Mouse (Mus musculus) kidney, postnatal 0 days (tissue): Measurements from ENCODE around the gene Ufsp2. TPM values are rescaled to one million over a fixed set of nuclear protein-coding genes. Genes with fewer than 3 reads are reported as not detected.

Experiments used
- ATAC-seq: fragments of 200-750 bp; cut with Nextera tagmentation; replicated peaks from 2 replicates; pipeline ENCODE4 v1.8.0; 2017; ENCODE audit warnings: low read depth, moderate number of reproducible peaks, moderate TSS enrichment, moderate library complexity; ENCODE audit not compliant: low FRiP score
- DNase-seq: peaks from one replicate; pipeline ENCODE4 v3.0.0-alpha.2; 2016; ENCODE audit warnings: low spot score
- H3K27ac ChIP-seq: fragments of 300-500 bp; sonication (generic); 2 replicates; pipeline ENCODE4 v1.5.1; 2014; ENCODE audit warnings: mild to moderate bottlenecking
- H3K27me3 ChIP-seq: fragments of 300-500 bp; sonication (generic); 2 replicates; pipeline ENCODE4 v1.6.1; 2014; ENCODE audit warnings: low read length, mixed read lengths; ENCODE audit not compliant: insufficient read depth
- H3K36me3 ChIP-seq: fragments of 300-500 bp; sonication (generic); 2 replicates; pipeline ENCODE4 v1.6.1; 2014; ENCODE audit warnings: low read length, mixed read lengths; ENCODE audit not compliant: insufficient read depth
- H3K4me1 ChIP-seq: fragments of 300-500 bp; sonication (generic); replicated peaks from 2 replicates; pipeline ENCODE4 v1.6.1; 2014; ENCODE audit warnings: antibody characterized with exemption, low read length, mixed read lengths; ENCODE audit not compliant: insufficient read depth
- H3K4me2 ChIP-seq: fragments of 300-500 bp; sonication (generic); 2 replicates; pipeline ENCODE4 v1.6.1; 2014; ENCODE audit warnings: mild to moderate bottlenecking, low read length, moderate library complexity, mixed read lengths
- H3K4me3 ChIP-seq: fragments of 300-500 bp; sonication (generic); replicated peaks from 2 replicates; pipeline ENCODE4 v1.5.1; 2014; ENCODE audit warnings: low read depth, low read length
- H3K9ac ChIP-seq: fragments of 300-500 bp; sonication (generic); 2 replicates; pipeline ENCODE4 v1.6.1; 2014; ENCODE audit warnings: low read depth, low read length
- H3K9me3 ChIP-seq: fragments of 300-500 bp; sonication (generic); replicated peaks from 2 replicates; pipeline ENCODE4 v1.6.1; 2016; ENCODE audit warnings: low read length, inconsistent platforms, mixed read lengths
- CTCF ChIP-seq: IDR thresholded peaks from 2 replicates; pipeline ENCODE4 v1.5.1; 2016; ENCODE audit warnings: antibody characterized with exemption, low read depth, mild to moderate bottlenecking, moderate library complexity
- WGBS: fragments of 180-500 bp; shearing (Covaris S2); extraction: QIAGEN DNeasy Blood & Tissue Kit; methylation state at CpG from one replicate; pipeline ENCODE4 v1.1.7; 2014; 5-methylcytosine and 5-hydroxymethylcytosine counted together
- polyA plus RNA-seq: library from polyadenylated mRNA; unstranded; fragments of >200 nt; fragmentation: Nextera tagmentation; extraction: Ambion mirVana; gene quantifications from 2 replicates; pipeline ENCODE4 v1.2.1, GENCODE M21; 2015

Gene Ufsp2
- polyA plus RNA-seq, 1 experiment from 2014 or later, result 84.2 TPM

DNA sequence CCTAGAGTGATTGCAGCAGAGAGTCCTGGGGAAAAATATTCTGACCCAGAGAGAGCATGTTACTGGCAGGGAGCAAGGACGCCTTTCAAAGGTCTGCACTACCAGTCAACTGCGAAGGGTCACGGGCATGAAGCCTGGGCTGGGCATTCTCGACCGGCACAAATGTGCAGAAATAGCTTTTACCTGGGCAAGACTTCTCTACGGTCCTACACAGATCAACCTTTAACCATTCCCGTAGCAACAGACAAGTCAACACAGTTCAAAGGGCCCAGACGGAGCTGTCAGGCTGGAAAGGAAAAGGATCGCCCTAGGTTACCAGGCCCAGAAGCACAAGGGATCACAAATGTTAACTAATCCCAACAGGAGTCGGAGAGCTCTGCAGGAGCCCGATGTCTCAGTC lies 60.9 kb downstream of the Ufsp2 start:
- peak; percentile 14 for DNase-seq
- Histone ChIP-seq H3K4me2 (no peak overlapping the region), H3K9me3 (no peaks in the 10 kb centered on the region), H3K4me1 (no peaks in the 10 kb centered on the region), H3K27ac (no peak overlapping the region), H3K27me3 (no peaks in the 10 kb centered on the region), H3K9ac (no peak overlapping the region), H3K4me3 (no peak overlapping the region), H3K36me3 (no peaks in the 10 kb centered on the region)
- 0 out of 2 replicates have a peak, but pooled peaks have one; percentile 21 for ATAC-seq
- 59% methylated on average over 11 of the region's 11 CpGs for WGBS
- TF ChIP-seq CTCF, result no peak

DNA sequence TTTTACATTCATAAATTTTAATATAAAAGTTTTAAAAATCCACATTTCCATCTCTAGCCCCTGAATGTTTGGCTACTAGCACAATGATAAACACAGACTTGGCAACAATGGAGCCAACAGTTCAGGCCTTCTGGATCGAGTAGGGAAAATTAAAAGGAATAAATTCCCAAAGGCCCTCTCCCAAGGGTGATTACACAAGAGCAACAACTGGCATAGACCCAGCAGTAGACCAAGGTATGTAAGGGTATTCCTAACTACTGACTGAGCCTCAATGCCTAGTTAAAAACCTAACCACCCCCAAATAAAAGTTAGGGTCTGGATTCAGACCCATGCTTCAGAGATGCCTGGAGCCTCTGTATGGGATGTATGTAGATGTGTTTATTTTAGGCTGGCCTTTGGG lies 64.3 kb downstream of the Ufsp2 start:
- no peak for DNase-seq
- Histone ChIP-seq H3K4me3 (no peak overlapping the region), H3K4me2 (no peak overlapping the region), H3K9ac (no peak overlapping the region), H3K9me3 (no peaks in the 10 kb centered on the region), H3K36me3 (0 out of 2 replicates have a peak, but pooled peaks cover 6% of the 10 kb centered on the region), H3K4me1 (no peaks in the 10 kb centered on the region), H3K27me3 (no peaks in the 10 kb centered on the region), H3K27ac (no peak overlapping the region)
- WGBS, result 75% methylated on average over 1 of the region's 1 CpGs
- no peak for ATAC-seq
- no peak for TF ChIP-seq CTCF

DNA sequence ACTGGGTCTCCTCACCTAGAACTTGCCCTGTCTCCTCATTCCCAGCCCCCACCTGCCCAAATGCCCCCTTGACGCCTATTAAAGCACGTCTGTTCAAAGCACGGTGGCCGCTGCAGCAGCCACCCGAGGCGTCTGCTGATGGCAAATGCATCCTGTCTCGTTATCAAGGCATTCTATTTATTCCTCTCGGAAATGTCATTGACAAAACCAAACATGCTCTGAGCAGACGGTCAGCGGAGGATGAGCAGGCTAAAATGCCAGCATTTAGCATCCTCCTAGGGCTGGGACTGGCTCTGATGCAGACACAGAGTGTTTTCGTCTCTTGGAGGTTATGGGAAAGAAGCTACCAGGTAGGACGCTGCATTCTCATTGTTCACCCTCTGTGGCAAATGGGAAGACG lies 64.9 kb downstream of the Ufsp2 start:
- no peak overlapping the region for H3K4me3 ChIP-seq
- 0 out of 2 replicates have a peak, but pooled peaks cover 6% of the 10 kb centered on the region for H3K36me3 ChIP-seq
- no peak for DNase-seq
- ATAC-seq, result no peak
- H3K27ac ChIP-seq, result no peak overlapping the region
- TF ChIP-seq CTCF, result no peak
- H3K9me3 ChIP-seq, result no peaks in the 10 kb centered on the region
- H3K27me3 ChIP-seq, result no peaks in the 10 kb centered on the region
- H3K9ac ChIP-seq, result no peak overlapping the region
- no peaks in the 10 kb centered on the region for H3K4me1 ChIP-seq
- 73% methylated on average over 13 of the region's 13 CpGs for WGBS
- H3K4me2 ChIP-seq, result no peak overlapping the region

Other genes with a start within 250 kb of the Ufsp2 start
- 23.7 and 26.1 TPM in 2 replicates for gene Pdlim3, start 90.1 kb upstream of the Ufsp2 start, polyA plus RNA-seq
- gene Ccdc110, start 40.9 kb upstream of the Ufsp2 start, polyA plus RNA-seq, result not detected in 2 replicates
- gene 1700029J07Rik, start 276 bp upstream of the Ufsp2 start, polyA plus RNA-seq, result 3.3 and 3.4 TPM in 2 replicates
- gene Lrp2bp, start 23.8 kb downstream of the Ufsp2 start, polyA plus RNA-seq, result 0.45 and 0.66 TPM in 2 replicates
- 15.9 and 17.4 TPM in 2 replicates for gene Ankrd37, start 30.2 kb downstream of the Ufsp2 start, polyA plus RNA-seq
- gene Cfap97, start 176.2 kb downstream of the Ufsp2 start, polyA plus RNA-seq, result 34.7 and 37.4 TPM in 2 replicates
- gene Snx25, start 176.6 kb downstream of the Ufsp2 start, polyA plus RNA-seq, result 5.4 and 6.3 TPM in 2 replicates
- gene Slc25a4, start 235.8 kb downstream of the Ufsp2 start, polyA plus RNA-seq, result 835 and 864 TPM in 2 replicates